Mouse (Mus musculus) erythroblast, embryonic 14.5 days (primary cell): ENCODE measurements around the gene Kti12.

Source experiments
- GATA1 ChIP-seq: IDR thresholded peaks from 2 replicates; pipeline ENCODE4 v1.6.1; 2012; ENCODE audit warnings: low read length, inconsistent platforms, mixed read lengths
- TAL1 ChIP-seq: IDR thresholded peaks from 3 replicates; pipeline ENCODE4 v1.6.1; 2012; ENCODE audit warnings: low read length, inconsistent platforms, mixed read lengths

DNA sequence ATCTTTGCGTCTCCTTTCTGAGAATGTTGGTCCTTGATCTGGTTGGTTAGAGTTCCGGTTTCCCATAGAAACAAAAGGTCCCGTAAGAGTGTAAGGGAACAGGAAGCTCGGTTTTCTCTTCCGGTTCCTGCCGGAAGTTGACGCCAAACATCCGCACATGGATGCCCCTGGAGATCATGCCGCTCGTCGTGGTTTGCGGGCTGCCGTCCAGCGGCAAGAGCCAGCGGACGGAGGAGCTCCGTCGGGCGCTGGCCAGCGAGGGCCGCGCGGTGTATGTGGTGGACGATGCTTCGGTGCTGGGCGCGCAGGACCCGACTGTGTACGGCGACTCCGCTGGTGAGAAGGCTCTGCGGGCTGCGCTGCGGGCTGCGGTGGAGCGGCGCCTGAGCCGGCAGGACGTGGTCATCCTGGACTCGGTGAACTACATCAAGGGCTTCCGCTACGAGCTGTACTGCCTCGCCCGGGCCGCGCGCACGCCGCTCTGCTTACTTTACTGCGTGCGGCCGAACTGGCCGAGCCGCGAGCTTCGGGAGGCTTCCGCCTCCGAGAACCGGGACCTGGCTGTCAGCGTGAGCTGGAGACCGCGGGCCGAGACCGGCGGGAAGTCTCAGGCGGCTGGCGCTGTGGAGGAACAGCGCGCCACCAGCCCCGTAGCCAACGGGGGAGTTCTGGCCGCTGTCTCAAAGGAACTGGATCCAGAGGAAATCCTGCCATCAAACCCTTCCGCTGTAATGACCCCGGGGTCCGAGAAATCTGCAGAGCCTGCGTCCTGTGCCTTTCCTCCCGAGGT is at the start of gene Kti12:
- TF ChIP-seq TAL1 = no peak
- TF ChIP-seq GATA1 = no peak
